Mouse (Mus musculus) thymus, postnatal 36 days (tissue): ENCODE results near the gene Kcnab3.

Experiments
- DNase-seq, 2 experiments: peaks; one replicate each; pipeline ENCODE4 v3.0.0; 2022; ENCODE audit warnings: mixed read lengths in 2 of 2

Gene Kcnab3

GRCm38 (mm10) chr11:69371601-69372000, 45.5 kb downstream of the Kcnab3 start:
- DNase-seq: no peak

- DNase-seq: peak in 1 of 2 experiments; percentile 20
These were observed 46.2 kb downstream of the Kcnab3 start for GRCm38 (mm10) chr11:69372056-69372779.

- DNase-seq: no peak
These were observed 46.7 kb downstream of the Kcnab3 start for GRCm38 (mm10) chr11:69372780-69373170.

GRCm38 (mm10) chr11:69373223-69373965, 47.3 kb downstream of the Kcnab3 start:
- no peak for DNase-seq

- no peak for DNase-seq
These were observed 49.6 kb downstream of the Kcnab3 start for GRCm38 (mm10) chr11:69375646-69376045.

GRCm38 (mm10) chr11:69377766-69378165, 51.7 kb downstream of the Kcnab3 start:
- DNase-seq: no peak

- DNase-seq: no peak
These were observed 53.5 kb downstream of the Kcnab3 start for GRCm38 (mm10) chr11:69379600-69379999.

GRCm38 (mm10) chr11:69381356-69381755, 55.3 kb downstream of the Kcnab3 start:
- DNase-seq: no peak
